Mouse (Mus musculus) thymus, adult 2 months (tissue): Measurements from ENCODE around the gene Adam21. TPM values are rescaled to one million over a fixed set of nuclear protein-coding genes. Genes with fewer than 3 reads are reported as not detected.
"Not testable (repeated sequence)": the region's sequence is repeated elsewhere in the genome, so short reads cannot be mapped to it uniquely, and the experiment has no call there.

Experiments used
- DNase-seq: peaks from one replicate; pipeline ENCODE4 v3.0.0; 2021
- H3K27ac ChIP-seq: fragments of 200-500 bp; 2 replicates; pipeline ENCODE4 v1.5.1; 2012; ENCODE audit warnings: low read length, control low read depth; ENCODE audit not compliant: control insufficient read depth, insufficient read depth
- H3K27me3 ChIP-seq: fragments of 200-500 bp; 2 replicates; pipeline ENCODE4 v1.6.1; 2012; ENCODE audit warnings: mild to moderate bottlenecking, low read length, moderate library complexity, mixed read lengths; ENCODE audit not compliant: control insufficient read depth, insufficient read depth
- H3K36me3 ChIP-seq: fragments of 200-500 bp; 2 replicates; pipeline ENCODE4 v1.6.1; 2012; ENCODE audit warnings: mild to moderate bottlenecking, low read length, moderate library complexity; ENCODE audit not compliant: control insufficient read depth, insufficient read depth
- H3K4me1 ChIP-seq: fragments of 200-500 bp; replicated peaks from 2 replicates; pipeline ENCODE4 v1.6.1; 2012; ENCODE audit warnings: low read length; ENCODE audit not compliant: control insufficient read depth, insufficient read depth
- H3K4me3 ChIP-seq: fragments of 200-500 bp; 2 replicates; pipeline ENCODE4 v1.5.1; 2012; ENCODE audit warnings: mild to moderate bottlenecking, low read length, control low read depth, moderate library complexity; ENCODE audit not compliant: control insufficient read depth, insufficient read depth
- CTCF ChIP-seq: fragments of 200-500 bp; IDR thresholded peaks from 2 replicates; pipeline ENCODE4 v1.5.1; 2012; ENCODE audit warnings: mild to moderate bottlenecking, control low read depth, low read length, moderate library complexity, borderline replicate concordance; ENCODE audit not compliant: control insufficient read depth, poor library complexity, insufficient read depth; ENCODE audit errors: extremely low read depth
- POLR2A ChIP-seq: fragments of 200-500 bp; IDR thresholded peaks from 2 replicates; pipeline ENCODE4 v1.6.1; 2012; ENCODE audit warnings: mild to moderate bottlenecking, low read length, control low read depth, moderate library complexity; ENCODE audit not compliant: control insufficient read depth, poor library complexity, insufficient read depth; ENCODE audit errors: extremely low read depth
- WGBS: fragments of 180-500 bp; shearing (Covaris S2); methylation state at CpG from one replicate; pipeline ENCODE4 v1.1.7; 2018; 5-methylcytosine and 5-hydroxymethylcytosine counted together
- polyA plus RNA-seq: library from polyadenylated mRNA; depleted of rRNA; stranded (reverse); fragments of >200 nt; gene quantifications from 2 replicates; pipeline ENCODE4 v1.2.3, GENCODE M21; 2012; rRNA removed

Adam21 gene
- polyA plus RNA-seq, 1 experiment: 0.07 TPM

DNA sequence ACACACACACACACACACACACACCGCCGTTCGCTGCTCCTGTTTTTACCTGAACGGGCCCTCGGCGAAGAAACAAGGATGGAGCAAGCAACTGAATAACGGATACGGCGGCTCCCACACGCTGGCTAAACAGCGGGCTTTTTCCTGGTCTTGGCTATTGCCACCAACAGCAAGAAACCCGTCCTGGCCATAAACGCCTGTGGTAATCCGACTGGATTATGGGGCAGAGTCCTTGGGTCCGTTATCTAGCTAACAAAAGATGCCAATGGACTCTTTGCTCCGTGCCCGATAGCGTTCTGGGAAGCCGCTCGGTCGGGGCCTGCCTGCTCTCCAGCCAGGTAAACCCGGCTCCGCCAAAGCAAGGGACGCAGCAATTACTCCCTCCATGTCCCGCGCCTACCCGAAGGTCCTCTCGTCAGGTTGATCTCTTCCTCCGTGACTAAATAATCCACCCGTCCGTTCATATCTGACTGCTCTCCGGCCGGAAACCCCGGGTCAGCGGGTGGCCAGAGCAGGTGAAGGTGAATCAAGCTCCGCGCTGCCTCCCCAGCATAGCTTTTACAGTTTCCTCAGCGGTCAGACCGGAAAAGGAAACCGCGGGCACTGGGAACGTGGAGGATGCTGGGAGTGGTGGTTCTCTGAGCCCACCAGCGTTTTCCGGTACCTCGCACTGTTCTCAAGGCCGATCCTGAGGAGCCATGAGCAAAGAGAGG lies 35.8 kb downstream of the Adam21 start, which contains the start of the genes Gm20498 and Synj2bp:
Gene Gm20498, minus strand, starts transcription at position 590 of the 713 bp plus-strand sequence.
Gene Synj2bp, minus strand, starts transcription at position 596 of the 713 bp plus-strand sequence.
- TF ChIP-seq POLR2A (peak; percentile 56), CTCF (no peak)
- Histone ChIP-seq H3K27me3 (no peaks in the 10 kb centered on the region), H3K4me1 (peaks cover 2% of the 10 kb centered on the region; the same call in 1 of the 2 replicates), H3K4me3 (peak within 1 kb of the TSS; percentile 100), H3K36me3 (no peaks in the 10 kb centered on the region), H3K27ac (peak within 1 kb of the TSS; percentile 68)
- WGBS: under 1% methylated on average over 46 of the region's 46 CpGs
- peak; percentile 86 for DNase-seq

DNA sequence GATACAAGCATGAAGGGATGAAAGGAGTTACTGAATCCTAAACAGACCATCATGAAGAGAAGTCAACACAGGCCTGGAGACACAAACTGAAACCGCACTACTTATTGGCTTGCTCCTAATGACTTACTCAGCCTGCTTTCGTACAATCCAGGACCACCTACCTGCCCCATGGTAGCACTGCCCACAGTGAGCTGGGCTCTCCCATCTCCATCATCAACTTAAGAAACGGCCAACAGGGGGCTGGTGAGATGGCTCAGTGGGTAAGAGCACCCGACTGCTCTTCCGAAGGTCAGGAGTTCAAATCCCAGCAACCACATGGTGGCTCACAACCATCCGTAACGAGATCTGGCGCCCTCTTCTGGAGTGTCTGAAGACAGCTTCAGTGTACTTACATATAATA lies 37.7 kb downstream of the Adam21 start:
- not testable (repeated sequence) for DNase-seq, H3K4me1 ChIP-seq, H3K4me3 ChIP-seq, H3K27ac ChIP-seq, H3K27me3 ChIP-seq, H3K36me3 ChIP-seq
- WGBS: 88% methylated on average over 7 of the region's 8 CpGs

Other genes starting within 250 kb of the Adam21 start
- gene Slc8a3, start 235.3 kb downstream of the Adam21 start, polyA plus RNA-seq: 0.05 and 0.08 TPM in 2 replicates
- gene Gm4787, start 189.0 kb downstream of the Adam21 start, polyA plus RNA-seq: 0.43 and 0.51 TPM in 2 replicates
- gene Adam4, start 146.5 kb downstream of the Adam21 start, polyA plus RNA-seq: 0.48 and 0.66 TPM in 2 replicates
- 85.9 and 106 TPM in 2 replicates for gene Cox16, start 83.3 kb downstream of the Adam21 start, polyA plus RNA-seq
- gene Gm20498, start 35.6 kb downstream of the Adam21 start, polyA plus RNA-seq: 30.0 and 33.0 TPM in 2 replicates
- 43.2 and 50.9 TPM in 2 replicates for gene Synj2bp, start 35.6 kb downstream of the Adam21 start, polyA plus RNA-seq
- gene Med6, start 26.5 kb upstream of the Adam21 start, polyA plus RNA-seq: 8.4 and 9.2 TPM in 2 replicates
- 0.34 and 0.71 TPM in 2 replicates for gene Ttc9, start 62.8 kb upstream of the Adam21 start, polyA plus RNA-seq
- gene Map3k9, start 212.7 kb upstream of the Adam21 start, polyA plus RNA-seq: 0.97 and 1.1 TPM in 2 replicates